Mouse (Mus musculus) hindbrain, embryonic 12.5 days (tissue): ENCODE results near the gene Tshb. TPM values are rescaled to one million over a fixed set of nuclear protein-coding genes. Genes with fewer than 3 reads are reported as not detected.
A peak's percentile ranks its signal among the peaks of the same experiment; 100 is the strongest.

Experiments used
- ATAC-seq: fragments of 200-750 bp; cut with Nextera tagmentation; 2 replicates; pipeline ENCODE4 v1.8.0; 2017; ENCODE audit warnings: moderate TSS enrichment; ENCODE audit not compliant: low FRiP score
- H3K27ac ChIP-seq: fragments of 300-500 bp; sonication (generic); 2 replicates; pipeline ENCODE4 v1.5.1; 2016; ENCODE audit warnings: mild to moderate bottlenecking
- H3K27me3 ChIP-seq: fragments of 300-500 bp; sonication (generic); 2 replicates; pipeline ENCODE4 v1.6.1; 2016; ENCODE audit warnings: mild to moderate bottlenecking
- H3K36me3 ChIP-seq: fragments of 300-500 bp; sonication (generic); 2 replicates; pipeline ENCODE4 v1.6.1; 2016; ENCODE audit warnings: mild to moderate bottlenecking
- H3K4me1 ChIP-seq: fragments of 300-500 bp; sonication (generic); 2 replicates; pipeline ENCODE4 v1.6.1; 2016
- H3K4me2 ChIP-seq: fragments of 300-500 bp; sonication (generic); replicated peaks from 2 replicates; pipeline ENCODE4 v1.6.1; 2016; ENCODE audit warnings: mild to moderate bottlenecking
- H3K4me3 ChIP-seq: fragments of 300-500 bp; sonication (generic); 2 replicates; pipeline ENCODE4 v1.5.1; 2016; ENCODE audit warnings: mild to moderate bottlenecking
- H3K9ac ChIP-seq: fragments of 300-500 bp; sonication (generic); 2 replicates; pipeline ENCODE4 v1.6.1; 2016; ENCODE audit warnings: mild to moderate bottlenecking, moderate library complexity
- H3K9me3 ChIP-seq: fragments of 300-500 bp; sonication (generic); replicated peaks from 2 replicates; pipeline ENCODE4 v1.6.1; 2016; ENCODE audit warnings: mild to moderate bottlenecking
- whole genome bisulfite sequencing: fragments of 180-500 bp; shearing (Covaris S2); methylation state at CpG from one replicate; pipeline ENCODE4 v1.1.7; 2016; 5-methylcytosine and 5-hydroxymethylcytosine counted together
- polyA plus RNA-seq: library from polyadenylated mRNA; unstranded; fragments of >200 nt; fragmentation: Nextera tagmentation; extraction: Ambion mirVana; gene quantifications from 2 replicates; pipeline ENCODE4 v1.2.1, GENCODE M21; 2016

Gene Tshb
- polyA plus RNA-seq, 1 experiment from 2014 or later: 0.17 TPM

DNA sequence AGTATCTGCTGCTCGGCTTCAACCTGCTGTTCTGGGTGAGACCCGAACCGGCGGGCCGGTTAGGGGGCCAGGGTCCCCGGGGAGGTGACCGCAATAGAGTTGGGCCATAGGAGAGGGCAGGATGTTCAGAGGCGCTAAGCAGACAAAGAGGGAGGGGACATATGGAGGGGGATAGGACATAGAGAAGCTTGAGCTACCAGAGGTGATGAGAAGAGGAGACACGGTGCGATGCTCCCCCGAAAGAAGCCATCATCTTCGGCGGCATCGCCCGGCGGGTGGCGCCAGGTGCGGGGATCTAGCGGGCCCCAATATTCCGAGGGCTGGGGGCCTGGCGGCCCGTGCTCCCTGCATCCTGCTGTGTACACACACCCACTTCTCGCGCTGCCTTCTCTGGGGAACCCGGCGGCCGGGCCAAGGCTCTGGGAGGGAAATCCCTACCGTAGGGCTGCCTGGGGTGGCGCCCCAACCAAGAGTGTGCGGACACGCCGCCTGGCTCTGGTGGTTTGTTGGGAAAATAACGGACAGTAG, 47.4 kb downstream of the Tshb start:
- H3K4me3 ChIP-seq: peak overlapping the region; percentile 71
- H3K27me3 ChIP-seq: no peaks in the 10 kb centered on the region; the same call in 1 of the 2 replicates
- under 1% methylated on average over 33 of the region's 33 CpGs for WGBS
- peak overlapping the region; percentile 76 for H3K4me2 ChIP-seq
- no peaks in the 10 kb centered on the region for H3K9me3 ChIP-seq
- H3K27ac ChIP-seq: peak overlapping the region; percentile 48
- peak; percentile 85 for ATAC-seq
- peak overlapping the region; percentile 78 for H3K9ac ChIP-seq
- H3K4me1 ChIP-seq: peaks cover 15% of the 10 kb centered on the region
- no peaks in the 10 kb centered on the region for H3K36me3 ChIP-seq

GRCm38 (mm10) chr3:102734313-102735030, 48.0 kb downstream of the Tshb start, which contains the start of gene Tspan2:
Gene Tspan2 (plus strand): TSS chr3:102734529.
- Histone ChIP-seq H3K27me3 (no peaks in the 10 kb centered on the region; the same call in 1 of the 2 replicates), H3K27ac (peak within 1 kb of the TSS; percentile 48), H3K4me1 (peaks cover 15% of the 10 kb centered on the region), H3K9ac (peak within 1 kb of the TSS; percentile 78), H3K9me3 (no peaks in the 10 kb centered on the region), H3K4me3 (peak within 1 kb of the TSS; percentile 71), H3K36me3 (no peaks in the 10 kb centered on the region), H3K4me2 (peak within 1 kb of the TSS; percentile 76)
- 1% methylated on average over 54 of the region's 54 CpGs for WGBS
- peak; percentile 83 for ATAC-seq

DNA sequence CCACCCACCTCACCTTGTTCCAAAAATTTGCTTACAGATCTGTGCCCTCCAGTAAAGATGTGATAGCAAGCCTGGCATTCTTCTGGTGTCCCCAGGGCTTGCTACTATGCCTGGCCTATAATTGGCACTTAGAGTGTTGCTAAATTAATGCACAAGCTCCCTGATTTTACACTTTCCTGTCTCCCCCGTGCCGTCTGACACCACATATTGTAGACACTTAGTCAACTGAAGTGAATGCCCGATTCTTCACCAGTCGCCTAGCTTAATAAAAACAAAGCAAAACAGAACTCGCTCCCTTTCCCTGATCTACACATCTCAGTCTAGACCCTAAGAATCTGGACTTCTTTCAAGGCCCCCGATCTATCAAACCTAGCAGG, 48.6 kb downstream of the Tshb start:
- Histone ChIP-seq H3K27me3 (no peaks in the 10 kb centered on the region; the same call in 1 of the 2 replicates), H3K4me3 (peak overlapping the region; percentile 71)
- ATAC-seq: no peak

DNA sequence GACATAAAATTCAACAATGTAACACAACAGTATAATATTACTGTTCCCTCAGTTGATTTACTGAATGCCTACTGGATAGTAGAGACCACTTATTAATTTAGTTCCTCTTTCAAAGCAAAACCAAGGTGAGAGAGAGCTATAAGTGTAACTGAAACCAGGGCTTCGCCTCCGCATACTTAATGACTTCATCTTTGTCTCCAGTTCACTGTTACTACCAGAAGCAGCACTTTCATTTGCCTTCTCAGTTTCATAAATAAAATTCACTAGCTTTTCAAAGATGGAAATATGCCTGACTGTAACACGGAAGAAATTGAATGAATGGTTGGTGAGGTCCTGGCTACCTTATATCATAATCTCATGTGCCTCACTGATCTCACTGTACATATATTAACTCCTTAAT, 49.5 kb downstream of the Tshb start:
- WGBS: 95% methylated on average over 3 of the region's 3 CpGs
- Histone ChIP-seq H3K27ac (no peak overlapping the region), H3K9ac (no peak overlapping the region), H3K36me3 (no peaks in the 10 kb centered on the region), H3K4me2 (no peak overlapping the region), H3K4me3 (no peak overlapping the region), H3K9me3 (no peaks in the 10 kb centered on the region), H3K4me1 (peaks cover 10% of the 10 kb centered on the region), H3K27me3 (no peaks in the 10 kb centered on the region; the same call in 1 of the 2 replicates)
- no peak for ATAC-seq

More for the DNA sequence above, 48.6 kb downstream of the Tshb start:
- Histone ChIP-seq H3K4me2 (peak overlapping the region; percentile 76), H3K9me3 (no peaks in the 10 kb centered on the region), H3K9ac (no peak overlapping the region), H3K36me3 (no peaks in the 10 kb centered on the region), H3K4me1 (peaks cover 15% of the 10 kb centered on the region), H3K27ac (no peak overlapping the region)
- 38% methylated on average over 6 of the region's 6 CpGs for WGBS

DNA sequence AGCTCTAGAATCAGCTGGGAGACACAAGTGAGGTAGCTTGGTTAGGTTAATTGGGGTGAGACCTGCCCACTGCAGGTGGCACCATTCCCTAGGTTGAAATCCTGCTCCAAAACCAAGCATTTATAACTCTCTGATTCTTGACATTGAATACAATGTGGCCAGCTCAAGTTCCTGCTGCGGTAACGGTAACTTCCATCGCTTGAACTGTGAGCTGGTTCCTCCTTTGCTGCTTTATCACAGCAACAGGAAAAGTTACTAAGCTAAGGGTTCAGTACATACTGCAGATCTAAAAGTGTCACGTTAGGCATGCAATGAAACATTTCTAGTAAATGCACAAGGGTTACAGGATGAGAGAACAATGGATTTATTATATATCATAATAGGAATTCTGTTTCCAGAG, 49.9 kb downstream of the Tshb start:
- no peak overlapping the region for H3K9ac ChIP-seq
- no peak for ATAC-seq
- H3K36me3 ChIP-seq: no peaks in the 10 kb centered on the region
- H3K27me3 ChIP-seq: no peaks in the 10 kb centered on the region; the same call in 1 of the 2 replicates
- no peak overlapping the region for H3K27ac ChIP-seq
- H3K4me1 ChIP-seq: peaks cover 10% of the 10 kb centered on the region
- WGBS: 89% methylated on average over 4 of the region's 4 CpGs
- H3K4me3 ChIP-seq: no peak overlapping the region
- no peak overlapping the region for H3K4me2 ChIP-seq
- H3K9me3 ChIP-seq: no peaks in the 10 kb centered on the region

- H3K9ac ChIP-seq: no peak overlapping the region
- no peaks in the 10 kb centered on the region; the same call in 1 of the 2 replicates for H3K27me3 ChIP-seq
- H3K4me2 ChIP-seq: no peak overlapping the region
- H3K27ac ChIP-seq: no peak overlapping the region
- H3K36me3 ChIP-seq: no peaks in the 10 kb centered on the region
- peaks cover 10% of the 10 kb centered on the region for H3K4me1 ChIP-seq
- H3K4me3 ChIP-seq: no peak overlapping the region
- no peak for ATAC-seq
- H3K9me3 ChIP-seq: no peaks in the 10 kb centered on the region
- 76% methylated on average over 3 of the region's 3 CpGs for WGBS
Measured at GRCm38 (mm10) chr3:102731112-102731511, 51.4 kb downstream of the Tshb start.

DNA sequence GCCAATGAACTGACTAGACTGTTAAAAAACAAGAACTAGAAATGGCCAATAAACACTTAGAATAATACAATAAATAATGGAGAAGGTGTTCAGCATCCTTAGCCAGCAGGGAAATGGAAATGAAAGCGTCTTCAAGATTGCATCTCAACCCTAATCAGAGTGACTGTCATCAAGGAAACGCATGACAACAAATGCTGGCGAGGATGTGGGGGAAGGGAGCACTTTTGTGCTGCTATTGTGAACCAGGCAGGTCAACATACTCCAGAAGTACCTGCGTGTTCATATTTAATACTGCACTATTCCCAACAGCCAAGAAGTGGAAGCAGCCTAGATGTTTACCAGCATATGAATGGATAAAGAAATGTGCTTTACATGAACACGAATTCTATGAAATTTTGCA, 53.1 kb downstream of the Tshb start:
- Histone ChIP-seq H3K4me2 (no peak overlapping the region), H3K4me3 (no peak overlapping the region), H3K9me3 (no peaks in the 10 kb centered on the region), H3K27ac (no peak overlapping the region), H3K4me1 (0 out of 2 replicates have a peak, but pooled peaks cover 3% of the 10 kb centered on the region), H3K36me3 (no peaks in the 10 kb centered on the region), H3K9ac (no peak overlapping the region), H3K27me3 (no peaks in the 10 kb centered on the region; the same call in 1 of the 2 replicates)
- 66% methylated on average over 5 of the region's 5 CpGs for WGBS
- no peak for ATAC-seq

Other genes with a start within 250 kb of the Tshb start
- gene Tspan2, start 48.2 kb downstream of the Tshb start, polyA plus RNA-seq: 7.5 and 8.0 TPM in 2 replicates
- not detected in 2 replicates for gene Sycp1, start 153.4 kb upstream of the Tshb start, polyA plus RNA-seq
- gene Nr1h5, start 181.4 kb upstream of the Tshb start, polyA plus RNA-seq: not detected in 2 replicates
- 71.7 and 89.3 TPM in 2 replicates for gene Sike1, start 213.0 kb upstream of the Tshb start, polyA plus RNA-seq
- gene Csde1, start 237.7 kb upstream of the Tshb start, polyA plus RNA-seq: 499 and 526 TPM in 2 replicates